Mouse (Mus musculus): ENCODE measurements around the gene Aim2. TPM values are rescaled to one million over a fixed set of nuclear protein-coding genes. Genes with fewer than 3 reads are reported as not detected.

Gene Aim2
- polyA plus RNA-seq, 1 experiment from 2014 or later = 2.9 TPM

GRCm38 (mm10) chr1:173325395-173325794, 25.3 kb upstream of the Aim2 start:
- Histone ChIP-seq H3K4me1 (ENCODE audit: control insufficient read depth, insufficient read depth, low read length) (no peaks in the 10 kb centered on the region), H3K27ac (ENCODE audit: low read length) (no peak overlapping the region), H3K27me3 (ENCODE audit: control insufficient read depth, insufficient read depth, low read length) (no peaks in the 10 kb centered on the region), H3K36me3 (ENCODE audit: control insufficient read depth, insufficient read depth, low read length) (no peaks in the 10 kb centered on the region), H3K9me3 (replicated peaks; ENCODE audit: control insufficient read depth, low read length) (no peaks in the 10 kb centered on the region), H3K9ac (ENCODE audit: low read length) (no peak overlapping the region), H3K4me2 (ENCODE audit: low read depth, low read length) (no peak overlapping the region), H3K4me3 (replicated peaks; ENCODE audit: low read length) (no peak overlapping the region)
- WGBS = 81% methylated on average over 1 of the region's 1 CpGs
- ATAC-seq (ENCODE audit: insufficient read depth, low FRiP score) = no peak

- no peak overlapping the region for H3K9ac ChIP-seq (ENCODE audit: low read length)
- ATAC-seq (ENCODE audit: insufficient read depth, low FRiP score) = no peak
- H3K4me1 ChIP-seq (ENCODE audit: control insufficient read depth, insufficient read depth, low read length) = no peaks in the 10 kb centered on the region
- H3K4me2 ChIP-seq (ENCODE audit: low read depth, low read length) = no peak overlapping the region
- no peak overlapping the region for H3K27ac ChIP-seq (ENCODE audit: low read length)
- no peaks in the 10 kb centered on the region for H3K9me3 ChIP-seq (replicated peaks; ENCODE audit: control insufficient read depth, low read length)
- no peak overlapping the region for H3K4me3 ChIP-seq (replicated peaks; ENCODE audit: low read length)
- no peaks in the 10 kb centered on the region for H3K36me3 ChIP-seq (ENCODE audit: control insufficient read depth, insufficient read depth, low read length)
- H3K27me3 ChIP-seq (ENCODE audit: control insufficient read depth, insufficient read depth, low read length) = no peaks in the 10 kb centered on the region
- 47% methylated on average over 1 of the region's 1 CpGs for WGBS
These were observed 24.1 kb upstream of the Aim2 start for GRCm38 (mm10) chr1:173326552-173326951.

GRCm38 (mm10) chr1:173328446-173328845, 22.2 kb upstream of the Aim2 start:
- no peaks in the 10 kb centered on the region for H3K27me3 ChIP-seq (ENCODE audit: control insufficient read depth, insufficient read depth, low read length)
- H3K4me1 ChIP-seq (ENCODE audit: control insufficient read depth, insufficient read depth, low read length) = no peaks in the 10 kb centered on the region
- H3K36me3 ChIP-seq (ENCODE audit: control insufficient read depth, insufficient read depth, low read length) = no peaks in the 10 kb centered on the region
- no peak overlapping the region for H3K4me2 ChIP-seq (ENCODE audit: low read depth, low read length)
- no peak for ATAC-seq (ENCODE audit: insufficient read depth, low FRiP score)
- 71% methylated on average over 8 of the region's 8 CpGs for whole genome bisulfite sequencing
- no peaks in the 10 kb centered on the region for H3K9me3 ChIP-seq (replicated peaks; ENCODE audit: control insufficient read depth, low read length)
- H3K9ac ChIP-seq (ENCODE audit: low read length) = no peak overlapping the region
- H3K27ac ChIP-seq (ENCODE audit: low read length) = no peak overlapping the region
- H3K4me3 ChIP-seq (replicated peaks; ENCODE audit: low read length) = no peak overlapping the region

DNA sequence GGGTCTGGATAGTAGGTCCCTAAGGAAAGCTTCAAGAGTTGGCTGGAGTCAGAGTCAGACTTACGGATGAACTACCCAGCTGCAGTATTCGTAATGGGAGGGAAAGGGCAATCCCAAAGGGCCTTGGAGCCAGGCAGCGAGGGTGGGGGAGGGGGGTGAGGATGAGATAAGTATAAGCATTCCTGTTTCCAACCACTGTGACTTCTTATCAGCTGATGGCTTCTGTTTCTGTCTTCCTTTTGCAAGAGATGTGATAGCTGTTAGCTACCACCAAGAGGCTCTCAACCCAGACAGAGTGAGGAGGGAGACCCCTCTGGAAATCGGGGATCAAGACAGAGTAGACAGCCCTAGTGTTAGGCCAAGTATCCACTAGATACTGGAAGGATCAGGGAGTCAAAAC, 21.5 kb upstream of the Aim2 start:
- Histone ChIP-seq H3K9ac (ENCODE audit: low read length) (no peak overlapping the region), H3K4me1 (ENCODE audit: control insufficient read depth, insufficient read depth, low read length) (no peaks in the 10 kb centered on the region), H3K4me2 (ENCODE audit: low read depth, low read length) (no peak overlapping the region), H3K4me3 (replicated peaks; ENCODE audit: low read length) (no peak overlapping the region), H3K27ac (ENCODE audit: low read length) (no peak overlapping the region), H3K9me3 (replicated peaks; ENCODE audit: control insufficient read depth, low read length) (no peaks in the 10 kb centered on the region), H3K27me3 (ENCODE audit: control insufficient read depth, insufficient read depth, low read length) (no peaks in the 10 kb centered on the region), H3K36me3 (ENCODE audit: control insufficient read depth, insufficient read depth, low read length) (no peaks in the 10 kb centered on the region)
- ATAC-seq (ENCODE audit: insufficient read depth, low FRiP score) = 0 out of 2 replicates have a peak, but pooled peaks have one; percentile 29
- WGBS = 33% methylated on average over 4 of the region's 4 CpGs

GRCm38 (mm10) chr1:173329743-173330142, 20.9 kb upstream of the Aim2 start:
- no peak overlapping the region for H3K4me3 ChIP-seq (replicated peaks; ENCODE audit: low read length)
- ATAC-seq (ENCODE audit: insufficient read depth, low FRiP score) = no peak
- no peaks in the 10 kb centered on the region for H3K27me3 ChIP-seq (ENCODE audit: control insufficient read depth, insufficient read depth, low read length)
- no peaks in the 10 kb centered on the region for H3K4me1 ChIP-seq (ENCODE audit: control insufficient read depth, insufficient read depth, low read length)
- no peak overlapping the region for H3K4me2 ChIP-seq (ENCODE audit: low read depth, low read length)
- 79% methylated on average over 5 of the region's 5 CpGs for WGBS
- H3K36me3 ChIP-seq (ENCODE audit: control insufficient read depth, insufficient read depth, low read length) = no peaks in the 10 kb centered on the region
- H3K27ac ChIP-seq (ENCODE audit: low read length) = no peak overlapping the region
- no peaks in the 10 kb centered on the region for H3K9me3 ChIP-seq (replicated peaks; ENCODE audit: control insufficient read depth, low read length)
- H3K9ac ChIP-seq (ENCODE audit: low read length) = no peak overlapping the region

GRCm38 (mm10) chr1:173332418-173332817, 18.3 kb upstream of the Aim2 start:
- H3K9me3 ChIP-seq (replicated peaks; ENCODE audit: control insufficient read depth, low read length) = no peaks in the 10 kb centered on the region
- H3K27me3 ChIP-seq (ENCODE audit: control insufficient read depth, insufficient read depth, low read length) = no peaks in the 10 kb centered on the region
- H3K4me2 ChIP-seq (ENCODE audit: low read depth, low read length) = no peak overlapping the region
- no peaks in the 10 kb centered on the region for H3K4me1 ChIP-seq (ENCODE audit: control insufficient read depth, insufficient read depth, low read length)
- no peak overlapping the region for H3K9ac ChIP-seq (ENCODE audit: low read length)
- 90% methylated on average over 5 of the region's 5 CpGs for WGBS
- no peak overlapping the region for H3K27ac ChIP-seq (ENCODE audit: low read length)
- H3K36me3 ChIP-seq (ENCODE audit: control insufficient read depth, insufficient read depth, low read length) = no peaks in the 10 kb centered on the region
- H3K4me3 ChIP-seq (replicated peaks; ENCODE audit: low read length) = no peak overlapping the region
- no peak for ATAC-seq (ENCODE audit: insufficient read depth, low FRiP score)

DNA sequence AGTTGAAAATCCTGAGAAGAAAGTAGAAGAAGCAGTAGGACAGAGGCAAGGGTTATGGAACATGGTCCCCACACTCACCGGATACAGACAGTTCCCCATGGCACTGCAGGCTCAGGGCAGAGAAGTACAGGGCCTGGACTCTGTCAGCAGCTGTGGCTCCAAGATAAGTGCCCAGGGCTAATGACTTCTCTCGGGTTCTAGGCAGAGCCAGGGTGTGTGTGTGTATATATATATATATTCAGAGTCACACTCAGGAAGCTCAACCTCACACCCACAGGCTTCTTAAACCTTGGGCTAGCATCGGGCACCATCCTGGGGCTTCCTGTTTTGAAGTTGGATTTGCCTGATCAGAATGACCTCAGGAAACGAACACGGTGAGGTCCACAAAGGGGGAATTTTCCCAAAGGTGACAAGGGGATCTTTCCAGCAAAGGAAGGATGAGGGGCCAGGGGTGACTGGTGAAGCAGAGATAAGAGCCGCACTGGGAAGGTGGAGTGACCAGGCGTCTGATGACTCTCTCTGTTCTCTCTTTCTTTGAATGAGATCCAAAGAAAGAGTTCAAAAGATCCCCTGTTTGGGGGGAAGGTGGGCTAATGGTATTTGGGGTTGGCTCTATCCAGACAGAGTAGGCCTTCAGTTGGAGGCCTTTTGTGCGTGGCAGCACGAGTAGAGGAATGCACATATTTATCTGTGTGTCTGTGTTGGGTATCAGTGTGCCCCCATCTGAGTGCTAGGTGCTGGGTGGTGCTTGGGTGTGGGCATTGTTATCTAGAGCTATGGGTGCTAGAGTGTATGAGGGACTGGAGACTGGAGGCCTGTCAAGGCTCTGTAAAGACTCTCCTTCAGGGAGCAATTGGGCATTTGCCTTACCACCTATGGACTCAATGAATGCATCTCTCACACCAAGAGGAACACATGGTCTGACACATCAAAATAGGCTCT, 17.1 kb upstream of the Aim2 start, which contains the start of gene Ackr1:
Ackr1 (minus strand) TSS at position 439 of the 942 bp plus-strand sequence.
- Histone ChIP-seq H3K4me1 (ENCODE audit: control insufficient read depth, insufficient read depth, low read length) (no peaks in the 10 kb centered on the region), H3K36me3 (ENCODE audit: control insufficient read depth, insufficient read depth, low read length) (no peaks in the 10 kb centered on the region), H3K4me2 (ENCODE audit: low read depth, low read length) (no peak within 1 kb of the TSS), H3K9ac (ENCODE audit: low read length) (no peak within 1 kb of the TSS), H3K27ac (ENCODE audit: low read length) (no peak within 1 kb of the TSS), H3K9me3 (replicated peaks; ENCODE audit: control insufficient read depth, low read length) (no peaks in the 10 kb centered on the region), H3K27me3 (ENCODE audit: control insufficient read depth, insufficient read depth, low read length) (no peaks in the 10 kb centered on the region), H3K4me3 (replicated peaks; ENCODE audit: low read length) (no peak within 1 kb of the TSS)
- WGBS = 54% methylated on average over 9 of the region's 9 CpGs
- ATAC-seq (ENCODE audit: insufficient read depth, low FRiP score) = 0 out of 2 replicates have a peak, but pooled peaks have one; percentile 52

DNA sequence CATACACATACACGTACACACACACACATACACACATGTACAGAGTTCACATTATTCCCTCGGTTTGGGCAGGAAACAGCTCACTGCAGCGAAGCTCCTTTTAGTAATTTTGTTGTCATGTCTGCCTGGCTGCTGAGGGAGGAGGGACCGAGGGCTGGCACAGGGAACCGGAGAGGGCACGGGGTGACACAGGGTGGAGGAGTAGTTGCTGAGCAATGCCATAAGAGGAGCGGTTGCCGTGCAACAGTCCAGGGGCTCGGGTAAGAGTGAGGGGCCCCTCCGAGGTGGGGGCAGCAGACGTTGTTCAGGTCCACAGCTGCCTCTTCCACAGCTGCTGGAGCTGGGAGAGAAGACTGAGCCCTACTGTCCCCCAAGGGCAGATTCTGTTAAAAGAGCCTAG, 14.8 kb upstream of the Aim2 start:
- no peak for ATAC-seq (ENCODE audit: insufficient read depth, low FRiP score)
- WGBS = 49% methylated on average over 11 of the region's 11 CpGs
- Histone ChIP-seq H3K9me3 (replicated peaks; ENCODE audit: control insufficient read depth, low read length) (no peaks in the 10 kb centered on the region), H3K27me3 (ENCODE audit: control insufficient read depth, insufficient read depth, low read length) (no peaks in the 10 kb centered on the region), H3K36me3 (ENCODE audit: control insufficient read depth, insufficient read depth, low read length) (no peaks in the 10 kb centered on the region), H3K4me3 (replicated peaks; ENCODE audit: low read length) (no peak overlapping the region), H3K4me1 (ENCODE audit: control insufficient read depth, insufficient read depth, low read length) (no peaks in the 10 kb centered on the region), H3K9ac (ENCODE audit: low read length) (no peak overlapping the region), H3K4me2 (ENCODE audit: low read depth, low read length) (no peak overlapping the region), H3K27ac (ENCODE audit: low read length) (no peak overlapping the region)

DNA sequence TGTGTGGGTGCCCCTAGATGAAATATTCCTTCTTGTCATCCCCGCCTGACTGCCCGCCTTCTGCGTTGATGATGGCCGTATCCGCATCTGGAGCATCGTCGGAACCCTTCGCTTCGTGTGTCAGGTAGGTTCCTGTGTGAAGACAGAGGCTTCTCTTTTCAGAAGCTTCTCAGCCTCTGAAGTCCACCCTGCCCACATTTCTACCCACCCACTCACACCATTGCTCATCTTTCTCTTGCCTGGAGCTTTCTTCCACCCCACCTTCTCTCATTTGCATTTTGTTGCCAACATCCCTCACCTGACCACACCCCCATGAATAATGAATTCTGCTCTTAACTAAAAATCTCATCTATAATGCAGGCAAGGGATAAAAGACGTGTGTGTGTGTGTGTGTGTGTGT, 13.7 kb upstream of the Aim2 start:
- ATAC-seq (ENCODE audit: insufficient read depth, low FRiP score) = no peak
- no peak overlapping the region for H3K27ac ChIP-seq (ENCODE audit: low read length)
- H3K4me2 ChIP-seq (ENCODE audit: low read depth, low read length) = no peak overlapping the region
- H3K36me3 ChIP-seq (ENCODE audit: control insufficient read depth, insufficient read depth, low read length) = no peaks in the 10 kb centered on the region
- no peaks in the 10 kb centered on the region for H3K9me3 ChIP-seq (replicated peaks; ENCODE audit: control insufficient read depth, low read length)
- H3K9ac ChIP-seq (ENCODE audit: low read length) = no peak overlapping the region
- no peaks in the 10 kb centered on the region for H3K27me3 ChIP-seq (ENCODE audit: control insufficient read depth, insufficient read depth, low read length)
- 84% methylated on average over 10 of the region's 10 CpGs for WGBS
- no peaks in the 10 kb centered on the region for H3K4me1 ChIP-seq (ENCODE audit: control insufficient read depth, insufficient read depth, low read length)
- no peak overlapping the region for H3K4me3 ChIP-seq (replicated peaks; ENCODE audit: low read length)

Measured in stomach, embryonic 16.5 days (tissue).